Mouse (Mus musculus): ENCODE data around the gene Ncor2. TPM values are rescaled to one million over a fixed set of nuclear protein-coding genes. Genes with fewer than 3 reads are reported as not detected.
"Not testable (repeated sequence)": the region's sequence is repeated elsewhere in the genome, so short reads cannot be mapped to it uniquely, and the experiment has no call there.

Ncor2 gene
- polyA plus RNA-seq, 1 experiment, result 75.8 TPM

GRCm38 (mm10) chr5:125221868-125222267 is 42.8 kb upstream of the Ncor2 start:
- Histone ChIP-seq H3K4me1 (replicated peaks; ENCODE audit: control insufficient read depth, insufficient read depth, low read length) (no peaks in the 10 kb centered on the region), H3K27ac (ENCODE audit: control insufficient read depth, insufficient read depth, low read length) (no peak overlapping the region), H3K27me3 (ENCODE audit: control insufficient read depth, insufficient read depth, low read length) (no peaks in the 10 kb centered on the region), H3K4me3 (ENCODE audit: control insufficient read depth, insufficient read depth, low read length) (no peak overlapping the region), H3K36me3 (ENCODE audit: control insufficient read depth, insufficient read depth, low read length) (no peaks in the 10 kb centered on the region)
- WGBS, result 91% methylated on average over 3 of the region's 3 CpGs
- TF ChIP-seq CTCF (IDR thresholded peaks at IDR 0.05; ENCODE audit: borderline replicate concordance, control insufficient read depth, extremely low read depth, insufficient read depth, low read length, poor library complexity), result no peak
- TF ChIP-seq POLR2A (IDR thresholded peaks at IDR 0.05; ENCODE audit: control insufficient read depth, extremely low read depth, insufficient read depth, low read length, poor library complexity), result no peak
- DNase-seq, result no peak

- no peaks in the 10 kb centered on the region for H3K36me3 ChIP-seq (ENCODE audit: control insufficient read depth, insufficient read depth, low read length)
- 94% methylated on average over 9 of the region's 9 CpGs for WGBS
- no peak for TF ChIP-seq POLR2A (IDR thresholded peaks at IDR 0.05; ENCODE audit: control insufficient read depth, extremely low read depth, insufficient read depth, low read length, poor library complexity)
- TF ChIP-seq CTCF (IDR thresholded peaks at IDR 0.05; ENCODE audit: borderline replicate concordance, control insufficient read depth, extremely low read depth, insufficient read depth, low read length, poor library complexity), result no peak
- no peak overlapping the region for H3K27ac ChIP-seq (ENCODE audit: control insufficient read depth, insufficient read depth, low read length)
- peaks cover 17% of the 10 kb centered on the region for H3K4me1 ChIP-seq (replicated peaks; ENCODE audit: control insufficient read depth, insufficient read depth, low read length)
- no peaks in the 10 kb centered on the region for H3K27me3 ChIP-seq (ENCODE audit: control insufficient read depth, insufficient read depth, low read length)
- DNase-seq, result no peak
- no peak overlapping the region for H3K4me3 ChIP-seq (ENCODE audit: control insufficient read depth, insufficient read depth, low read length)
These were observed 38.6 kb upstream of the Ncor2 start for GRCm38 (mm10) chr5:125217426-125218170.

GRCm38 (mm10) chr5:125215930-125216459 is 37.0 kb upstream of the Ncor2 start:
- WGBS, result 10% methylated on average over 24 of the region's 24 CpGs
- Histone ChIP-seq H3K36me3 (ENCODE audit: control insufficient read depth, insufficient read depth, low read length) (no peaks in the 10 kb centered on the region), H3K4me1 (replicated peaks; ENCODE audit: control insufficient read depth, insufficient read depth, low read length) (peaks cover 17% of the 10 kb centered on the region), H3K27ac (ENCODE audit: control insufficient read depth, insufficient read depth, low read length) (peak overlapping the region; percentile 53; the same call in 1 of the 2 replicates), H3K4me3 (ENCODE audit: control insufficient read depth, insufficient read depth, low read length) (peak overlapping the region; percentile 1; the same call in 1 of the 2 replicates), H3K27me3 (ENCODE audit: control insufficient read depth, insufficient read depth, low read length) (no peaks in the 10 kb centered on the region)
- TF ChIP-seq POLR2A (IDR thresholded peaks at IDR 0.05; ENCODE audit: control insufficient read depth, extremely low read depth, insufficient read depth, low read length, poor library complexity), result no peak
- no peak for TF ChIP-seq CTCF (IDR thresholded peaks at IDR 0.05; ENCODE audit: borderline replicate concordance, control insufficient read depth, extremely low read depth, insufficient read depth, low read length, poor library complexity)
- peak; percentile 88 for DNase-seq

GRCm38 (mm10) chr5:125215346-125215929 is 36.4 kb upstream of the Ncor2 start:
- no peak for TF ChIP-seq CTCF (IDR thresholded peaks at IDR 0.05; ENCODE audit: borderline replicate concordance, control insufficient read depth, extremely low read depth, insufficient read depth, low read length, poor library complexity)
- TF ChIP-seq POLR2A (IDR thresholded peaks at IDR 0.05; ENCODE audit: control insufficient read depth, extremely low read depth, insufficient read depth, low read length, poor library complexity), result no peak
- 30% methylated on average over 11 of the region's 11 CpGs for WGBS
- H3K36me3 ChIP-seq (ENCODE audit: control insufficient read depth, insufficient read depth, low read length), result no peaks in the 10 kb centered on the region
- H3K4me3 ChIP-seq (ENCODE audit: control insufficient read depth, insufficient read depth, low read length), result peak overlapping the region; percentile 1; the same call in 1 of the 2 replicates
- no peaks in the 10 kb centered on the region for H3K27me3 ChIP-seq (ENCODE audit: control insufficient read depth, insufficient read depth, low read length)
- peaks cover 17% of the 10 kb centered on the region for H3K4me1 ChIP-seq (replicated peaks; ENCODE audit: control insufficient read depth, insufficient read depth, low read length)
- peak overlapping the region; percentile 53 for H3K27ac ChIP-seq (ENCODE audit: control insufficient read depth, insufficient read depth, low read length)
- no peak for DNase-seq

GRCm38 (mm10) chr5:125214064-125214463 is 35.0 kb upstream of the Ncor2 start:
- Histone ChIP-seq H3K36me3 (ENCODE audit: control insufficient read depth, insufficient read depth, low read length) (no peaks in the 10 kb centered on the region), H3K27ac (ENCODE audit: control insufficient read depth, insufficient read depth, low read length) (no peak overlapping the region), H3K27me3 (ENCODE audit: control insufficient read depth, insufficient read depth, low read length) (no peaks in the 10 kb centered on the region), H3K4me3 (ENCODE audit: control insufficient read depth, insufficient read depth, low read length) (no peak overlapping the region), H3K4me1 (replicated peaks; ENCODE audit: control insufficient read depth, insufficient read depth, low read length) (peaks cover 17% of the 10 kb centered on the region)
- TF ChIP-seq CTCF (IDR thresholded peaks at IDR 0.05; ENCODE audit: borderline replicate concordance, control insufficient read depth, extremely low read depth, insufficient read depth, low read length, poor library complexity), result no peak
- no peak for TF ChIP-seq POLR2A (IDR thresholded peaks at IDR 0.05; ENCODE audit: control insufficient read depth, extremely low read depth, insufficient read depth, low read length, poor library complexity)
- DNase-seq, result no peak
- WGBS, result 98% methylated on average over 6 of the region's 6 CpGs

- DNase-seq; H3K4me3 ChIP-seq (ENCODE audit: control insufficient read depth, insufficient read depth, low read length); H3K27me3 ChIP-seq (ENCODE audit: control insufficient read depth, insufficient read depth, low read length); H3K27ac ChIP-seq (ENCODE audit: control insufficient read depth, insufficient read depth, low read length); H3K36me3 ChIP-seq (ENCODE audit: control insufficient read depth, insufficient read depth, low read length): not testable (repeated sequence)
- peaks cover 16% of the 10 kb centered on the region for H3K4me1 ChIP-seq (replicated peaks; ENCODE audit: control insufficient read depth, insufficient read depth, low read length)
- 97% methylated on average over 3 of the region's 3 CpGs for WGBS
These were observed 25.9 kb upstream of the Ncor2 start for GRCm38 (mm10) chr5:125204910-125205309.

All from thymus, adult 2 months (tissue).